Mouse (Mus musculus): ENCODE measurements at regions not wholly inside any gene's neighbourhood (a gene's known extent, or its start where the extent isn't known, plus 50 kb on each side); places are given as distances from the start of the nearest gene placed in this dataset.
A peak's percentile ranks its signal among the peaks of the same experiment; 100 is the strongest.

DNA sequence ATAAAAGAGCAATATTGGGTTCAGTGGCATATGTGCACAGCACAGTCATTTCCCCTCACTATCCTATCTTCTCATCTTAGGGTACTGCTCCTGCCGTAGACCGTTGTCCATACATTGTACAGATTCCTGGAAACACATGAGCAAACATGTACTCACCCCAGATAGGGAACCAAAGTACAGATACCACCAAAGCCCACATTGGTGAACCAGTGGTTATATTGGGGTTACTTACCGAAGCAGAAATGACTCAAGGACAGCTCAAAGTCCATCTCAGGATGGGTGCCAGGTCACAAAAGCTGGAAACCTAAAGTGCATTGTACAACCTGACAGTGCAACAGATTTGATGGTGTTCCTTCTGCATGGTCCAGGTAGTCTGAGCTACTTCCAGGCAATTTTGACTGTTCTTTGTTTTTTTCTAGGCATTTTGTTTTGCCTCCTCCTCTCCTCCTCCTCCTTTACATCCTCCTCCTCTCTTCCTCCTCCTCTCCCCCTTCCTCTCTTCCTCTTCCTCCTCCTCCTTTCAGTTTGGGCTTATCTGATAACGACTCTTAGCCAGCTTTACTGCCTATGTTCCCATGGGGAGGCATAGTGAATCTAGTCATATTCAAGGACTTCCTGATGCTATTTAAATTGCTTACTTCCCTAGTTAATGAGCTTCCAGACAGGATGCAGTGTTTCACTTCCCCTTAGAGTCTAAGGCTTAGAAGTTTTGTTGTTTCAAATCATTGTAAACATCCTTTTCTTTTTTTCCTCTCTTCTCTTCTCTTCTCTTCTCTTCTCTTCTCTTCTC is 65.1 kb upstream of the Tab2 start:
- no peak overlapping the region for H3ac ChIP-seq (ENCODE audit: control insufficient read depth, insufficient read length, low read depth)
- no peak overlapping the region for H3K4me3 ChIP-seq (ENCODE audit: insufficient read depth, poor library complexity, severe bottlenecking)
- H3K79me3 ChIP-seq (ENCODE audit: low read depth), result no peaks in the 10 kb centered on the region
- H3K79me2 ChIP-seq (ENCODE audit: control insufficient read depth, insufficient read depth), result no peaks in the 10 kb centered on the region
- no peaks in the 10 kb centered on the region for H3K36me3 ChIP-seq (ENCODE audit: control insufficient read depth, insufficient read depth)
- no peak for TF ChIP-seq CTCF (IDR thresholded peaks at IDR 0.05; ENCODE audit: control insufficient read depth, insufficient read depth, insufficient read length)
- TF ChIP-seq MYOD1 (IDR thresholded peaks at IDR 0.05; ENCODE audit: control insufficient read depth, insufficient read length, low read depth), result no peak
- TF ChIP-seq USF1 (IDR thresholded peaks at IDR 0.05; ENCODE audit: low read depth), result no peak
- TF ChIP-seq FOSL1 (IDR thresholded peaks at IDR 0.05; ENCODE audit: insufficient read depth, low read length, poor library complexity, severe bottlenecking), result no peak
- TF ChIP-seq MYOG (IDR thresholded peaks at IDR 0.05; ENCODE audit: control insufficient read depth, extremely low read depth, insufficient read length), result no peak
- no peak for TF ChIP-seq MAX (IDR thresholded peaks at IDR 0.05)
- TF ChIP-seq CEBPB (IDR thresholded peaks at IDR 0.05; ENCODE audit: low read depth), result no peak
- H3K27me3 ChIP-seq (ENCODE audit: control insufficient read depth, insufficient read depth, insufficient read length), result no peaks in the 10 kb centered on the region

DNA sequence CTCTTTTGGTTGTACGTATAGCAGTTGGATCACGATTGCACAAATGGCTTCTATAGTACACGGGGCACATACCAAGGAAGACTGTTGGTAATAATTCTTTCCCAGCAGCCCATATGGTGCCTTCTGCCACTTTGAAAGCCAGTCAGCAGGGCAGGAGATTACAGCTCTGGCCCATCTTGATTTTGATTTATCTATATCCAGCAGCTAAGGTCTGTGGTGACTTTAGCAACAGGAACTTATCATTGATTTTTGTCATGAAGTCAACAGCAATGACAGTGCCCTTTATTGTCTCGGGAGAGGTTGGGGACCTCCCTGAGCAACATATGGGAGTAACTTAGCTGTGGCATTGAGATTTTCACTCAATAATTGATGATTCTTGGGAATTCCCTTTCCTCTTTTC is 64.1 kb upstream of the Tab2 start:
- TF ChIP-seq CTCF (IDR thresholded peaks at IDR 0.05; ENCODE audit: control insufficient read depth, insufficient read depth, insufficient read length) (no peak), FOSL1 (IDR thresholded peaks at IDR 0.05; ENCODE audit: insufficient read depth, low read length, poor library complexity, severe bottlenecking) (no peak), CEBPB (IDR thresholded peaks at IDR 0.05; ENCODE audit: low read depth) (no peak), MYOD1 (IDR thresholded peaks at IDR 0.05; ENCODE audit: control insufficient read depth, insufficient read length, low read depth) (no peak), MYOG (IDR thresholded peaks at IDR 0.05; ENCODE audit: control insufficient read depth, extremely low read depth, insufficient read length) (no peak), MAX (IDR thresholded peaks at IDR 0.05) (no peak), USF1 (IDR thresholded peaks at IDR 0.05; ENCODE audit: low read depth) (no peak)
- no peaks in the 10 kb centered on the region for H3K79me2 ChIP-seq (ENCODE audit: control insufficient read depth, insufficient read depth)
- H3K79me3 ChIP-seq (ENCODE audit: low read depth), result no peaks in the 10 kb centered on the region
- no peaks in the 10 kb centered on the region for H3K36me3 ChIP-seq (ENCODE audit: control insufficient read depth, insufficient read depth)
- no peak overlapping the region for H3ac ChIP-seq (ENCODE audit: control insufficient read depth, insufficient read length, low read depth)
- H3K4me3 ChIP-seq (ENCODE audit: insufficient read depth, poor library complexity, severe bottlenecking), result no peak overlapping the region
- H3K27me3 ChIP-seq (ENCODE audit: control insufficient read depth, insufficient read depth, insufficient read length), result no peaks in the 10 kb centered on the region

DNA sequence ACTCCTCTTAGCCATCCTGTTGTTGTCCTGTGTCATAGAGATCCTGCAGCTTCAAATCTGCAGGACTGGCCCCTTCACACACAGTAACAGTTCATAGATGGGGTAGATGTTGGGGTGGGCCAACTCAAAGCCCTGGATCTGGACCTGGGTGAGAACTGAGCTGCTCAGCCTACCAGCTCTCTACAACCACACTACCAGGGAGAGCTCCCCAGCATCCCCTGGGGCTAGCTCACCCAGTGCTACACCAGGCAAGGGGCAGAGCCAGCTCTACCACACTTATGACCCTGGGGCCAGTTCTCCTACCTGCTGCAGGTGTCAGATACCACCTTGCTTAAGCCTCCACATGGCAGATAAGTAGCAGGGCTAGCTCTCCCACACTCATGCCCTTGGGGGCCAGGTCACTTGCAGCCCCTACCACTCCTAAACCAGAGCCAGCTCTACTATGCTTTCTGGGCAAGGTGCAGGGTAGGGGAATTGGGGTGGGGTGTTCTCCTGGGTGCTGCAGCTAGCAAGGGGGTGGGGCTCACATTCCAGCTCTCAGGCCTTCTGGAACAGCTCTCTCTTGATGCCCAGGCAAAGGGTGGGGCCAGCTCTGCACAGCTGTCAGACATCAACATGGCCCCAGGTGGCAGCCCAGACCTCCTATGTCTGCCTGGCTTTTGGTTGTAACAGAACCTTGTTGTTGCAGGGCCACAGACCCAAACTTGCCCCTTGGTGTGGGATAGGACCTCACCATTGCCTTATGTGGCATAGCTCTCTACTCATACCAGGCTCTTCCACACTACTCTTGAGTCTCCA is 62.4 kb upstream of the Tab2 start:
- no peaks in the 10 kb centered on the region for H3K79me3 ChIP-seq (ENCODE audit: low read depth)
- H3K79me2 ChIP-seq (ENCODE audit: control insufficient read depth, insufficient read depth), result no peaks in the 10 kb centered on the region
- no peak overlapping the region for H3K4me3 ChIP-seq (ENCODE audit: insufficient read depth, poor library complexity, severe bottlenecking)
- TF ChIP-seq USF1 (IDR thresholded peaks at IDR 0.05; ENCODE audit: low read depth), result no peak
- no peak for TF ChIP-seq MYOD1 (IDR thresholded peaks at IDR 0.05; ENCODE audit: control insufficient read depth, insufficient read length, low read depth)
- TF ChIP-seq FOSL1 (IDR thresholded peaks at IDR 0.05; ENCODE audit: insufficient read depth, low read length, poor library complexity, severe bottlenecking), result no peak
- no peak for TF ChIP-seq CEBPB (IDR thresholded peaks at IDR 0.05; ENCODE audit: low read depth)
- TF ChIP-seq MAX (IDR thresholded peaks at IDR 0.05), result no peak
- TF ChIP-seq MYOG (IDR thresholded peaks at IDR 0.05; ENCODE audit: control insufficient read depth, extremely low read depth, insufficient read length), result no peak
- TF ChIP-seq CTCF (IDR thresholded peaks at IDR 0.05; ENCODE audit: control insufficient read depth, insufficient read depth, insufficient read length), result no peak
- H3K27me3 ChIP-seq (ENCODE audit: control insufficient read depth, insufficient read depth, insufficient read length), result no peaks in the 10 kb centered on the region
- H3K36me3 ChIP-seq (ENCODE audit: control insufficient read depth, insufficient read depth), result no peaks in the 10 kb centered on the region
- H3ac ChIP-seq (ENCODE audit: control insufficient read depth, insufficient read length, low read depth), result no peak overlapping the region

- H3ac ChIP-seq (ENCODE audit: control insufficient read depth, insufficient read length, low read depth), result no peak overlapping the region
- H3K36me3 ChIP-seq (ENCODE audit: control insufficient read depth, insufficient read depth), result no peaks in the 10 kb centered on the region
- H3K4me3 ChIP-seq (ENCODE audit: insufficient read depth, poor library complexity, severe bottlenecking), result no peak overlapping the region
- H3K79me3 ChIP-seq (ENCODE audit: low read depth), result no peaks in the 10 kb centered on the region
- no peak for TF ChIP-seq USF1 (IDR thresholded peaks at IDR 0.05; ENCODE audit: low read depth)
- no peak for TF ChIP-seq MYOG (IDR thresholded peaks at IDR 0.05; ENCODE audit: control insufficient read depth, extremely low read depth, insufficient read length)
- no peak for TF ChIP-seq MAX (IDR thresholded peaks at IDR 0.05)
- no peak for TF ChIP-seq CEBPB (IDR thresholded peaks at IDR 0.05; ENCODE audit: low read depth)
- no peak for TF ChIP-seq FOSL1 (IDR thresholded peaks at IDR 0.05; ENCODE audit: insufficient read depth, low read length, poor library complexity, severe bottlenecking)
- TF ChIP-seq CTCF (IDR thresholded peaks at IDR 0.05; ENCODE audit: control insufficient read depth, insufficient read depth, insufficient read length), result no peak
- no peak for TF ChIP-seq MYOD1 (IDR thresholded peaks at IDR 0.05; ENCODE audit: control insufficient read depth, insufficient read length, low read depth)
- H3K79me2 ChIP-seq (ENCODE audit: control insufficient read depth, insufficient read depth), result no peaks in the 10 kb centered on the region
- H3K27me3 ChIP-seq (ENCODE audit: control insufficient read depth, insufficient read depth, insufficient read length), result no peaks in the 10 kb centered on the region
These were observed 60.7 kb upstream of the Tab2 start for GRCm38 (mm10) chr10:8016741-8017140.

GRCm38 (mm10) chr10:8011744-8012143 is 55.7 kb upstream of the Tab2 start:
- H3K4me3 ChIP-seq (ENCODE audit: insufficient read depth, poor library complexity, severe bottlenecking), result no peak overlapping the region
- peaks cover 8% of the 10 kb centered on the region for H3K27me3 ChIP-seq (ENCODE audit: control insufficient read depth, insufficient read depth, insufficient read length)
- TF ChIP-seq MYOD1 (IDR thresholded peaks at IDR 0.05; ENCODE audit: control insufficient read depth, insufficient read length, low read depth) (no peak), USF1 (IDR thresholded peaks at IDR 0.05; ENCODE audit: low read depth) (peak; percentile 6)
- H3K36me3 ChIP-seq (ENCODE audit: control insufficient read depth, insufficient read depth), result no peaks in the 10 kb centered on the region
- no peak overlapping the region for H3ac ChIP-seq (ENCODE audit: control insufficient read depth, insufficient read length, low read depth)
- no peaks in the 10 kb centered on the region for H3K79me2 ChIP-seq (ENCODE audit: control insufficient read depth, insufficient read depth)
- H3K79me3 ChIP-seq (ENCODE audit: low read depth), result no peaks in the 10 kb centered on the region
